Mouse (Mus musculus) urinary bladder, postnatal 4 days (tissue): ENCODE measurements around the gene Cyp2d22.
"Not testable (repeated sequence)": the region's sequence is repeated elsewhere in the genome, so short reads cannot be mapped to it uniquely, and the experiment has no call there.

Source experiments
- DNase-seq, 2 experiments: peaks; one replicate each; pipeline ENCODE4 v3.0.0; 2021 to 2022; ENCODE audit warnings: low spot score in 2 of 2

Cyp2d22 gene

DNA sequence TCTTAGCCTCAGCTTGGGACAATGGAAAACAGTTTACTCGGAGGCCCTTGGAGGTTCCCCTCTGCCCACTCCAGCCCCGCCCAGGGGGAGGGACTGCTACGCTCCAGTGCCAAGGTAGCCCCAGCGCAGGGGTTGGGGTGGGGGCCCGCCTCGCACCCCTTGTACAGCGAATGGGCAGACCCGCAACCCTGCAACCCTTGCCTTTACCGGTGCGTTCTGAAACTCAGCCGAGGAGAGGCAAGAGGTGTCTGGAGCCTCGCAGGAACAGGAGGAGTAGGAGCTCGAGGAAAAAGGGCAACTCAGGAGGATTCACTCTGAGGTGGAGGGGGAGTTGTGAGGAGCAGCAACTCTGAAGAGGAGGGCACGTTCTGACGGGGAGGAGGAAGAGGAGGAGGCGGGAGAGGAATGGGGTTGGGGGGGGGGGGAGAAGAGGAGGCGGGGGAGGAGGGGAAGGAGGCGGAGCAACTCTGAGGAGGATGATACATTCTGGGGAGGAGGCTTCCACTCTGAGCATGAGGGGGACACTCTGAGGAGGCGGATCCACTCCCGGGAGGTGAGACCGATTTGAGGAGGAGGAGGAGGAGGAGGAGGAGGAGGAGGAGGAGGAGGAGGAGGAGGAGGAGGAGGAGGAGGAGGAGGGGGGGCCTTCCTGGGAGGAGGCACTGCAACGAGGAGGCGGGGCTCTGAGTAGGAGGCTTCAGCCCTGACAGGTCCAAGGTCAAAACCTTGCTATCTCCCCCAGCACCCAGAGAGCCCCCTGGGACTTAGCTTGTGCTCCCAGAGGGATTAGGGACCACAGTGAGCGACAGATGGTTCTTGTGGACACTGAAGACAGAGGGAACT is at the start of gene Cyp2d22:
Cyp2d22 (minus strand) TSS at position 390 of the 843 bp plus-strand sequence.
- DNase-seq, result peak in 1 of 2 experiments; percentile 39

DNA sequence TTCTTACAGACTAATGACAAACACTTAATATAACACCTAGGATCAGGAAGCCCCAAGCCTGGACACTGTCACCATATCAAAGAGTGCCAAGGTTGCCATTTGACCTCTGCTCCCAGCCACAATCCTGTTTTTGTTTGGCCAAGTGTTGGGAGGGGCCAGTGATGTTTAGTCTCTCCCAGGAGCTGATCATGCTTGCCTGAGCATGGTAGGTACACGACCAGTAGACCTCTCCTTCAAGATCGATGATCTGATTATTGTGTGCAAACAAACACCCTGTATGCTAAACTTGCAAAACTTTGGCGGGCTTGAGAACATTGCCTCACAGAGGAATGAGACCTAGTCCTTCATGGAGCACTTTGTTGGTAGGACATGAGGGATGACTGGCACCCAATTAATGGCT is 43.4 kb upstream of the Cyp2d22 start:
- no peak for DNase-seq

- DNase-seq, result no peak
Observed at GRCm38 (mm10) chr15:82422935-82423334, 42.9 kb upstream of the Cyp2d22 start.

DNA sequence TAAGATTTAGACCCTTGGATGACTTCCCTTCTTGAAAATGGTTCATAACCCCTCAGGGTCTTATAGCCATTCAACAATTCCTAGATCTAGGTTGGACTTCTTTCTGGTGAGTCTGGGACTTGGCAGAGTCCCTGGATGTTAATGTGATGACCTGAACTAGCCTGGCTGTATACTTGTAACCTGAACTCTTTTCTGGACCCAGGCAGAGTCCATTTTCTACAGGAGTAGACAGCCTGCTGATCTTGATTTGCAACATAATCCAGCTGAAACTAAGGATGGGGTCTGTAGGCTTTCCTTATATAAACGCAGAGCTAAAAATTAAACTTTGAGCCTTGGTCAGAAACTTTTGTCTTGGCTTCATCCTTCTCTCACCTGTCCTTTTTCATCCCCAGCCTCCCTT is 38.6 kb upstream of the Cyp2d22 start:
- no peak for DNase-seq

DNA sequence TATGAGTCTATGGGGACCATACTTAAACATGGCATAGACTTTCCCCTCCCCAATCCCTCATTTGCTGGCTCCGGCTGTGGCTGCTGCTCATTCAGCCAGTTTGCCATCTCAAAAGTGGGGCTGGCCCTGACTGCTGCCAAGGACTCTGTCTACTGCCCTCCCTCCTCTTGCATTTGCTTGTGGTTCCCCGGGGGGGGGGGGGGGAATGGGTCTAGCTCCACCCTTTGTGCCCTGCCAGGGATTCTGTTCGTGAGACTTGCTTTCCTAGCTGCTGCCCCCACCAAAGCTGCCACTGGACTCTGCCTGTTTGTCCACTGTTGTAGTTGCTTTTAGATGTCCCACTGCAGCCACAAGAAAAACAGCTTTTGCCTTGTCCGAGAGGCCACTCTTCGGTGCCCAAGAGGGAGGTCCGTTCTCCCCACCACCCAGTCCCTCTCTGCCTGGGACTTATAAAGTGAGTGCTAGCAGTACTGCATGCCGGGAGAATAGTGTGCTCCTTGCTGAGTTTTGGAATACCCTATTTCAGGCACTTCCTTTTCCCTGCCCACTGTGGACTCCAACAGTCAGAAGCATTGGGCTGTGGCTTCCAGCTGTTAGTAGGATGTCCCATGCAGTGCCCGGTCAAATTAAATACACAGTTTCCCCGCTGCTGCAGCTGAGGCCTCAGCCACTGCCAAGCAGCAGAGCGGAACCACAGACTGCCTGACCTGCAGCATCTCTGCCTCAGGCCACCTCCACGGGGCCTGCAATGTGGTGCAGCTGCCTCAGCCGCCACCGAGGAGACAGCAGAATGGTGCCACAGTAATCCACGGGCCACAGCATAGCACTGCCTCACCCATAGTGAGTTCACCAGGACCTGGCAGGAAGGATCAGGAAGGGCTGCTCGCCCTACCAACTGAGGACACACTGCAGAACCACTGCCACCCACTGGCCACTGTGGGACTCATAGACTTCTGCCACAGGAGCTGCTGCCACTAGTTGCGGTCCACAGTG is 37.0 kb upstream of the Cyp2d22 start:
- peak; percentile 75 to 84 for DNase-seq

- no peak for DNase-seq
Observed at GRCm38 (mm10) chr15:82407536-82407935, 27.5 kb upstream of the Cyp2d22 start.

GRCm38 (mm10) chr15:82406981-82407380 is 26.9 kb upstream of the Cyp2d22 start, which contains the start of gene Cyp2d10:
Gene Cyp2d10 (minus strand): TSS chr15:82407195.
- DNase-seq, result no peak

GRCm38 (mm10) chr15:82404163-82404562 is 24.1 kb upstream of the Cyp2d22 start:
- DNase-seq, result no peak

- no peak for DNase-seq
Observed at GRCm38 (mm10) chr15:82403606-82404005, 23.5 kb upstream of the Cyp2d22 start.

DNA sequence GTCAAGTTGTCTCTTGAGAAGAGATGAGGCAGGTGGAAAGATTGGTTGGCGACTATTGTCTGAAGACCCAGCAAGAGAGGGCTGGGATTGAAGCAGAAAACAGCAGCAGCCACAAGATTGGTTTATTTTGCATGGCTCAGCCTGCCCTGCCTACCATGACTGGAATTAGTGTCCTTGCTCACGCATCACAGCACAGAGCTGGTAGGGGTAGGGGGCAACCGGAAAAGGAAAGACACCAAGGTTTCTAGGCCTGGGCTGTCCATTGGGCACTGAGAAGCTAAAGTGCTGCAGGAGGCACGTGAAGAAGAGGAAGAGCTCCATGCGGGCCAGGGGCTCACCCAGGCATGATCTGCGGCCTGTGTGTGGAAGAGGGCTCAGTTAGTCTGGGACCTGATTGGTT is 22.7 kb upstream of the Cyp2d22 start:
- DNase-seq, result no peak

DNA sequence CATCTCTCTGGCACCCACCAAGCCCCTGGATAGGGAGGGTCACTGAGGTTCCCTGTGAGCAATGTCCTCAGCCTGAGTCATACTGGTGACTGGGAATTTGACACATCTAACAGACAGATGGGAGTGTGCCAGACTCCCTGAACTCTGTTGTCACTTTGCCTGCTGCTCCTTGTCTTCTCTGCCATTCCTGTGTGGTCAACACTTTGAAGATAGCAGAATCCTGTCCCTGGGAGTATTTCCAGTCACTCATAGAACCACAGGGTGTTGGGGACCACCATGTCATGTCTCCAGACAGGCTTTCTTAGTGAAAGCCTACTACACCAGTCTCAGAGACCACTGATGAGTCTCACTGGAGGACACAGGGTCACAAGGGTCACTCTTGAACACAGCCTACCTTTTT is 22.0 kb upstream of the Cyp2d22 start:
- no peak for DNase-seq

DNA sequence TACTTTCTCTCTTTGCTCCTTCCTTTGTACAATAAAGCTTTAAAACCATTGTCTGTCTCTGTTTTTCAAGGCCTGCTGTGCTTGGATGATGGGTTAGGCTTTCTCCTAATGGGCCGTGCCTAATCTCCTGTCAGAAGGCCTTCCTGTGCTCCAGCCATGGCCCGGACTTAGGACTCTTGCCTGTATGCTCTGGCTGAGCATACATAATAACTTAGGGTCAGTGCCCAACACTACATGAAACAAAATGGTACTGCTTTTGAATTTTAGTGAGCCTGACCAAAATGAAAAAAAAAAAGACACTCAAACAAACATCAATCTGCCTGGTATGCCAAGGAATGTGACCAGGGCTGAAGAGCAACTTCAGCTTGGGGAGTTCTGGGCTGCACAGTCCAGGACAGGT is 21.5 kb upstream of the Cyp2d22 start:
- no peak for DNase-seq

DNA sequence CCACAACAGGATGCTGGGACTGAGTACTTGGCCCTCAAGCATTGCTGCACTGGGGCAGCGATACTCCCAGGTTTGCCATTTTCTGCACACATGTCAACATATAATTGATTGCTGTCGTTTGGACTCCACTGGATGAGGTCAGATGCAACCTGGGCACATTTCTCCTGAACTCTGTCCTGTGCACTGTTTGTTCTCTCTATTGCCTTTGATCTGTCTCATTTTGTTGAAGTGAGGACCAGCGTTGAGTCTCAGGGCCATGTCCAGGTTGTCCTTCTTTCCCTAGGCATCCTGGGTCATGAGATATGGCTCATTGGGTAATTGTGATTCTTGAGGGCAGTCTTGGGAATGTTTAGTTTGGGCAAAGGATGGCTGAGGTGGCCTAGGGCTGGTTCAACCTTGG is 15.9 kb upstream of the Cyp2d22 start:
- DNase-seq, result not testable (repeated sequence)

DNA sequence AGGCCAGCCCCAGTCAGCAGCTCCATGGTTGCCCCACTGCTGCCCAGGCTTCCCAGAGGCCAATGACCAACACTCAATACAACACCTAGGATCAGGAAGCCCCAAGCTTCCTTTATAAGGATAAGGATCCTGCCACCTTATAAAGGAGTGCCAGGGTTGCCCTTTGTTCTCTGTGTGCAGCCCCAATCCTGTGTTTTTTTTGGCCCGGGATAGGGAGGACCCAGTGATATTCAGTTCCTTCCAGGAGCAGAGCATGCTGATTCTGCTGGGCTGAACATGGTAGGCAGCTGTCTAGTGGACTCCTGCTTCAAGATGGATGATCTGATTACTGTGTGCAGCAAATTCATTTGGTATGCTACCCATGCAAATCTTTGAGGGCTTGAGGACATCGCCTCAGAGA is 13.9 kb upstream of the Cyp2d22 start, which contains the start of gene Cyp2d11:
Cyp2d11 (minus strand) TSS at position 101 of the 400 bp plus-strand sequence.
- not testable (repeated sequence) for DNase-seq

DNA sequence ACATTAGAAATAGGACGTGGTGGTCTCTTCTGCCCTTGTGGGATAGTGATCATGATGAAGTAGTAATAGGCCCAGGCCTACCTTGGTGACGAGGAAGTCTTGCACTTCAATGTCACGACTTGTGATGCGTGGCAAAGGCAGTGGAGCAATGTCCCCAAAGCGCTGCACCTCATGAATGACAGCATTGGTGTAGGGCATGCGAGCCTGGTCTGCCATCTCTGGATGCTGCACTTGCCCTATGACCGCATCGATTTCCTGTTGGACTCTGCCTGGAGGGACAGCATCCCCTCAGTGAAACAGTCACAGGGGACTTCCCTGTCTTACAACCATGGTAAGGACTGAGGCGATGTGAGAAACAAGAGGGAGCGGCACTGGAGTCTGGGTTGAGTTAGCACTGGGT is 9.9 kb upstream of the Cyp2d22 start:
- DNase-seq, result not testable (repeated sequence)

- DNase-seq, result no peak
Observed at GRCm38 (mm10) chr15:82385729-82386128, 5.7 kb upstream of the Cyp2d22 start.

DNA sequence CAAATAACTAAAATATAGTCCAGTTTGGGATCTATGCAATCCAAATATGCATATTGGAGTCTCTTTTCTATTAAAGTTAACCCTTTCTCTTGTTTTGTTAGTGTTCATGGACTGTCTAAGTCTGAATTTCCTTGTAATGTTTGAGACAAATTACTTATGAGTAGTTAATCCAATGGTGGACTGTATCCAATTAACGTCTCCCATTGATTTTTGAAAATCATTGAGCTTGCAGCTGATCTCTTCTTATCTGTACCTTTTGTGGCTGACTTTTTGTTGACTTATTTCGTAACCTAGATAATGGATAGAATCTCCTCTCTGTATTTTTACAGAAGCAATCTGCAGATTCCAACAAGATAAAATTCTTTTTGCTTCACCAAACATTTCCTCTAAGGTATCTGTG is 2.4 kb upstream of the Cyp2d22 start:
- no peak for DNase-seq

GRCm38 (mm10) chr15:82380714-82381062 is 628 bp upstream of the Cyp2d22 start:
- no peak for DNase-seq

- DNase-seq, result no peak
Observed at GRCm38 (mm10) chr15:82379511-82379870, 569 bp downstream of the Cyp2d22 start.

- no peak for DNase-seq
Observed at GRCm38 (mm10) chr15:82378261-82379180, 1.5 kb downstream of the Cyp2d22 start.

DNA sequence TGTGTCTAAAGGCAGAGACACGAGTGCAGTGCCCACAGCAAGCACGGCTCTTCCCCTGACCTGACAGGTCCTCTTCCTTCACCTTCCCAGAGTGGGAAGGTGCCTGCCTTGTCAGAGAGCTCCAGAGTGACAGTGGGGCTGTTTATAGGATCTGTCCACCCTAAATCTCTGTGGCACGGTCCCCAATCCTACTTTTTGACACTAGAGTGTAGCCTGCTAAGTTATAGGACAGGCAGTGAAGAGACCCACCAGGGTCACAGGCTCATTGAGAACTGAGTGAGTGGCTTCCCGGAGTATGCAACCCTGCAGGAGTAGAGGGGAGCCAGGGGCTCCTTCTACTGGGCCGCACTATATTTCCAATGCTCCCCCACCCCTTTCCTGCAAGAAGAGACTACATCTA is 2.4 kb downstream of the Cyp2d22 start:
- no peak for DNase-seq
